Mouse (Mus musculus): ENCODE measurements at regions not wholly inside any gene's neighbourhood (a gene's known extent, or its start where the extent isn't known, plus 50 kb on each side); places are given as distances from the start of the nearest gene placed in this dataset.
A peak's percentile ranks its signal among the peaks of the same experiment; 100 is the strongest.

DNA sequence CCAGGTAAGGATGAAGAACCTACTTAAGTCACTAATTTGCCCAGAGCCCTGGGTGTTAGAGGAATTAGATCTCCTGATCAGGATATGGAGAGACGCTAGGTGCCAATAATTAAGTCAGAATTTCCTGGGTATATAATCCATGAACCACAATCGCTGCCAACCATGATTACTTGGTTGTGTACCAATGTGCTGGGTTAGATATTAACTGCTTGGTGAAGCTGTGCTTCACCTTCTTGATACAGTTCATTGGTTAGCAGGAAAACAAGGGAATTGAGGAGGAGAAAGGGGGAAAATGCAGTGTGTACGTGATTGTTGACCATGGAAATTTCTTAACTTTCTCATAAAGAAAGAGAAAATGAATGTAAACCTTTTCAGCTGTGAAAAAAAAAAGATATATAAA lies 961.7 kb upstream of the Slc39a10 start:
- no peak for DNase-seq (ENCODE audit: extremely low spot score in 1 of 2, low spot score in 1 of 2)

DNA sequence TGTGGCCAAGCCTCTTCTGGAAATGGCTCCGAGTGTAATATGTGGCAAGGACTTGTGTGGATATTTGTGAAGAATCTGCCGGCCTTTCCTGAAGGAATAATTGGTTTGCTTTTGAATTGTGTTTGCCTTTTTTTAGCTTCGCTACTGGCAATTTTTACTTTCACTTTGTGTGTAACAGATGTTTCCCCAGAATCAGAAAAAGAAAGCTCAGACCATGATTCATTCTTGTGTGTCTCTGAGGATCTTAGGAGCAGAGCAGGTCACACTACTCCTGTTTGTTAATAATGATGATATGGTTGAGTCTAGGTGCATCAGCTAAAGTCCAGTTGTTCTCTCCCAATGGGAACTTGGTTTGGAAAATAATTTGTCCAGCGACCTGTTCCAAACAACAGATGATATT lies 961.3 kb upstream of the Slc39a10 start:
- peak in 1 of 2 experiments; percentile 22 for DNase-seq (ENCODE audit: extremely low spot score in 1 of 2, low spot score in 1 of 2)

GRCm38 (mm10) chr1:47840811-47841210 lies 948.2 kb upstream of the Slc39a10 start:
- DNase-seq (ENCODE audit: extremely low spot score in 1 of 2, low spot score in 1 of 2): no peak

- DNase-seq (ENCODE audit: extremely low spot score in 1 of 2, low spot score in 1 of 2): no peak
Measured at GRCm38 (mm10) chr1:47834072-47834471, 941.4 kb upstream of the Slc39a10 start.

GRCm38 (mm10) chr1:47827206-47827605 lies 934.6 kb upstream of the Slc39a10 start:
- DNase-seq (ENCODE audit: extremely low spot score in 1 of 2, low spot score in 1 of 2): no peak

GRCm38 (mm10) chr1:47809508-47809907 lies 916.9 kb upstream of the Slc39a10 start:
- peak in 1 of 2 experiments; percentile 80 for DNase-seq (ENCODE audit: extremely low spot score in 1 of 2, low spot score in 1 of 2)

- no peak for DNase-seq (ENCODE audit: extremely low spot score in 1 of 2, low spot score in 1 of 2)
Measured at GRCm38 (mm10) chr1:47794763-47795162, 902.1 kb upstream of the Slc39a10 start.
